Mouse (Mus musculus) midbrain, embryonic 13.5 days (tissue): ENCODE data around the gene Dctpp1. TPM values are rescaled to one million over a fixed set of nuclear protein-coding genes. Genes with fewer than 3 reads are reported as not detected.

Experiments
- polyA plus RNA-seq: library from polyadenylated mRNA; unstranded; fragments of >200 nt; fragmentation: Nextera tagmentation; extraction: Ambion mirVana; gene quantifications from 2 replicates; pipeline ENCODE4 v1.2.1, GENCODE M21; 2015

The Dctpp1 gene
- polyA plus RNA-seq, 1 experiment from 2014 or later: 143 TPM

Other genes with a start within 250 kb of the Dctpp1 start
- 3.0 and 3.7 TPM in 2 replicates for gene Mvp, start 246.1 kb downstream of the Dctpp1 start, polyA plus RNA-seq
- 0.30 TPM in 1 of 2 replicates, not detected in the other for gene Pagr1b, start 244.2 kb downstream of the Dctpp1 start, polyA plus RNA-seq
- 39.8 and 40.8 TPM in 2 replicates for gene Pagr1a, start 243.4 kb downstream of the Dctpp1 start, polyA plus RNA-seq
- 72.0 and 73.9 TPM in 2 replicates for gene Gm42742, start 239.6 kb downstream of the Dctpp1 start, polyA plus RNA-seq
- 10.8 and 11.9 TPM in 2 replicates for gene Prrt2, start 239.5 kb downstream of the Dctpp1 start, polyA plus RNA-seq
- gene Maz, start 233.7 kb downstream of the Dctpp1 start, polyA plus RNA-seq: 58.2 and 72.5 TPM in 2 replicates
- gene Kif22, start 218.2 kb downstream of the Dctpp1 start, polyA plus RNA-seq: 57.5 and 61.0 TPM in 2 replicates
- gene Zg16, start 173.4 kb downstream of the Dctpp1 start, polyA plus RNA-seq: not detected in 2 replicates
- gene AI467606, start 169.3 kb downstream of the Dctpp1 start, polyA plus RNA-seq: 0.90 and 1.5 TPM in 2 replicates
- gene Qprt, start 138.5 kb downstream of the Dctpp1 start, polyA plus RNA-seq: 0.79 and 0.98 TPM in 2 replicates
- gene Spn, start 122.9 kb downstream of the Dctpp1 start, polyA plus RNA-seq: 0.06 and 0.09 TPM in 2 replicates
- gene Cd2bp2, start 64.7 kb downstream of the Dctpp1 start, polyA plus RNA-seq: 90.8 and 96.1 TPM in 2 replicates
- 30.0 and 30.7 TPM in 2 replicates for gene Tbc1d10b, start 52.2 kb downstream of the Dctpp1 start, polyA plus RNA-seq
- gene Mylpf, start 51.8 kb downstream of the Dctpp1 start, polyA plus RNA-seq: 8.5 and 9.0 TPM in 2 replicates
- 69.3 and 75.4 TPM in 2 replicates for gene Zfp553, start 27.6 kb downstream of the Dctpp1 start, polyA plus RNA-seq
- gene Sept1, start 27.6 kb downstream of the Dctpp1 start, polyA plus RNA-seq: 27.1 and 28.3 TPM in 2 replicates
- gene Zfp771, start 16.4 kb downstream of the Dctpp1 start, polyA plus RNA-seq: 50.5 and 59.7 TPM in 2 replicates
- gene Sephs2, start 13.3 kb upstream of the Dctpp1 start, polyA plus RNA-seq: 52.4 and 54.0 TPM in 2 replicates
- gene Itgal, start 35.6 kb upstream of the Dctpp1 start, polyA plus RNA-seq: 0.30 TPM in 2 replicates
- gene Zfp768, start 84.9 kb upstream of the Dctpp1 start, polyA plus RNA-seq: 15.6 and 20.1 TPM in 2 replicates
- 8.4 and 9.3 TPM in 2 replicates for gene Zfp747, start 115.3 kb upstream of the Dctpp1 start, polyA plus RNA-seq
- gene 9130019O22Rik, start 126.5 kb upstream of the Dctpp1 start, polyA plus RNA-seq: 5.7 and 6.2 TPM in 2 replicates
- 5.9 and 8.4 TPM in 2 replicates for gene E430018J23Rik, start 132.9 kb upstream of the Dctpp1 start, polyA plus RNA-seq
- 5.1 and 5.2 TPM in 2 replicates for gene Zfp764, start 146.1 kb upstream of the Dctpp1 start, polyA plus RNA-seq
- gene Zfp688, start 161.4 kb upstream of the Dctpp1 start, polyA plus RNA-seq: 34.8 and 35.6 TPM in 2 replicates
- gene Zfp689, start 188.4 kb upstream of the Dctpp1 start, polyA plus RNA-seq: 16.1 and 16.3 TPM in 2 replicates
- 47.5 and 52.3 TPM in 2 replicates for gene Prr14, start 198.9 kb upstream of the Dctpp1 start, polyA plus RNA-seq
- 11.7 and 14.9 TPM in 2 replicates for gene Fbrs, start 218.5 kb upstream of the Dctpp1 start, polyA plus RNA-seq